Mouse (Mus musculus): ENCODE measurements around the gene R3hcc1l.

Gene R3hcc1l

DNA sequence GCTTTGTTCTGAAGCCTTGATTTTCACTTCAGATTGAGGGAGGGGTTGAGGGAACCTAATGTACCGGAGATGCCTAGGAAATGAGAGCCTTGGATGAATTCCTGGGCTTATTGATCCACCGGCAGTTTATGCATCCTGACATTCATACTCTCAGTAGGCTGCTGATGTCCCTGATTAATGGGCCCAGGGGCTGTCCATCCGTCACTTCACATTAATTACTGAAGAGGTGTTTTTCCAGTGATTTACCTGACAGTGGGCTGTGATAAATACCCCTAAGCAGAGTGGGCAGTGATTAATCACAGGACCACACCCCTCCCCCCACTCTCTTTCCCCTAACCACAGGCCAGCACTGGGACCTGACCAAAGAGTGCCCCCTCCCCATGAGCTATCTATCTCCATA is 22.1 kb downstream of the R3hcc1l start:
- DNase-seq (ENCODE audit: low spot score in 2 of 2) = no peak

DNA sequence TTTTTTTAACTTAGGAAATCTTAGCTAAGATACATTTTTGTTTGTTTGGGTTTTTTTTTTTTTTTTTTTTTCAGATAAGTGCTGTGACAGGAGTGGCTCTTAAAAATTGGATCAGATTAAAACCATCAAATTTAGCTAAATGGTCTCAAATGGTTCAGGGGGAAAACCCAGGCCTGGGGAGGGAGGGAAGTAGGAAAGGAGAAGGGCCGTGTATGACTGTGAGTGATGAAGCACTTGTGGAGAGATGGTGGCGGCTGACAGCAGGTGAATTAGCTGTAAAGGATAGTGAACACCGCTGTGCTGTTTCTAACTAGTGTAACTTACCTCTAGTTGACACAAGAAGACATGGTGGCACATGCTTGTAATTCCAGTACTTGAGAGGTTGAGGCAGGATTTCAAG is 40.1 kb downstream of the R3hcc1l start:
- no peak for DNase-seq (ENCODE audit: low spot score in 2 of 2)

DNA sequence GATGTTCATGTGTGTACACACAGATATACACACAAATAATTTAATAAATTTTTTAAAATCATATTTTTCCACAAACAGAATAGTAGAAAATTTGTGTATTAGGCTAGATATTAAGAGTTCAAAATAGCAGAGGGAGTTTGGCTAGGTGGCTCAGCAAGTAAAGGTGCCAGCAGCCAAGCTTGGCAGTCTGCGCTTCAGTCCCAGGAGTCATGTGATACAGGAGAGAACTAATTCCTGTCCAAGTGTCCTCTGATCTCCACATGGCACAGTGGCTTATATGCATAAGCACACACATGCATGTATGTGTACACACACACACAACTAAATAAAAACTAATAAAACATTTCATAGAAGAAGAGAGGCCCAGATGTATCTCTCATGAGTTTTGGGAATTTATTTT is 43.4 kb downstream of the R3hcc1l start:
- no peak for DNase-seq (ENCODE audit: low spot score in 2 of 2)

DNA sequence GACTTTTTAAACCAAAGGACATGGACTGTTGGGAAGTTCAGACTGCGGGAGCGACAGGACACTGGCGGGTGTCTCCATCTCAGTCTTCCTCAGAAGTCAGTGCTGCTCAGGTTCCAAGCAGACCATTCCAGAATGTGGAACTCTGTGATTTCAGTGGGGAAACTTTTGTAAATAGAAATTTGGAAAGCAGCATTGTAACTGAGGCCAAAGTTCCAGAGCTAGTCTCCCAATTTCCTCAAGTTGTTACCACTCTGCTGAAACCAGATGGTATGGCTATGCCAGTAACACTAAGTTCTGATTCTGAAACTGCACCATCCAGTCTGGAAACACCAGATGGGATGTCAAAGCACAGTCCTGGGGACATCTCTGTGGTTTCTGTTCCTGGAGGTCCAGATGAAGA is 44.4 kb downstream of the R3hcc1l start:
- no peak for DNase-seq (ENCODE audit: low spot score in 2 of 2)

DNA sequence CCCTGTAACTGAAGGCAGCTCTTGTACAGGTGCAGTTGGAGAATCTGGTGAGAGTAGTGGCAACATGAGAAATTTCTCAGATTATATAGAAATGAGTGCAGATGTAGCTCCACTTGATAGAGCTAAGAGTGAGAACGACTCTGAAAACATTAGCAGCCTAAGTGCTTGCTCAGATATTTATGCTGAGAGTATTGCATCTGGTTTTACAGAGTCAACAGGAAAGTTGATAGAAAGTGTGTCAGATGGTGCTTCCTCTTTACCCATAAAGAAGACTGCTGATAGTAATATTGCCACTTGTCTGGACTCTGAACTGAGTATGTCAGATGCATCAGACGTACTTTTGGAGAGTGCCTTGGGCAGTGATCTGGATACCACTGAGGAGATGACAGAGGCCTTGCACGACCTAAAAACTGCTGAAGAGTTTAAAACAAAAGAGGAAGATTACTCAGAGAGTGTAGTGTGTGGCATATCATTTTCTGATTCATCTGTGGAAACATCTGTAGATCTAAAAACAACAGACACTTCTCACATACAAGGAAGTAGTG is 45.2 kb downstream of the R3hcc1l start:
- DNase-seq (ENCODE audit: low spot score in 2 of 2) = no peak

DNA sequence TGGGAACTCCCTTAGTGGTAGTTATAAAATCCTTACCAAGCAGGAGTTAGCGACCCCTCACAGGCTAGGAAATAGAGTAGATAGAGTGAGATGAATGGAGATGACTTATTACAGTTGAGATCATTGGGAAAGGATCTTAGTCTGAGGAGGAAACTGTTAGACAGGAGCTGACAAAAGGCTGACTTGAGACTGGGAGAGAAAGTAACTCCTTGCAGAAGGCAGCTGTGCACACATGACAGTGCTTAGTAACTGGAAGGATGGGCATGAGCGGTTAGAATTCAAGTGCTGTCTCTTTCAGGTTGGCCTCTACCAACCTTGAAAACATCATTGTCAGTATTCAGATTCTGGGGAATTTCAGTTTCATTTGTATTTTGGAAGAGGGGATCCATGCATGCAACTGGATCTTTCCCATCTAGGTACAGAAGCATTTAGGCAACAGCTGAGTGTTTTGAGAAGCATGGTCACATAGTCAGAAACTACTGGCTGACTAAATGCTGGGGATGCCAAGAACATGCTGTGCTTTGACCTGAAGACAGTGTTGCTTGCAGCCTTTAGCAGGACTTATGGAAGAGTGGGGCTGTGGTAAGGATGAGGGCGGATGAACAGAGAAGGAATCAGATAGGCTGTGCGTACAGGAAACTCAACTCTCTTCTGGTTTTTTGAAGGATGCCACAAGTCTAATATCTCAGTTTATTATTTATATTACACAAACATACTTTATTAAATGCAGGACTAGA is 47.9 kb downstream of the R3hcc1l start:
- no peak for DNase-seq (ENCODE audit: low spot score in 2 of 2)

DNA sequence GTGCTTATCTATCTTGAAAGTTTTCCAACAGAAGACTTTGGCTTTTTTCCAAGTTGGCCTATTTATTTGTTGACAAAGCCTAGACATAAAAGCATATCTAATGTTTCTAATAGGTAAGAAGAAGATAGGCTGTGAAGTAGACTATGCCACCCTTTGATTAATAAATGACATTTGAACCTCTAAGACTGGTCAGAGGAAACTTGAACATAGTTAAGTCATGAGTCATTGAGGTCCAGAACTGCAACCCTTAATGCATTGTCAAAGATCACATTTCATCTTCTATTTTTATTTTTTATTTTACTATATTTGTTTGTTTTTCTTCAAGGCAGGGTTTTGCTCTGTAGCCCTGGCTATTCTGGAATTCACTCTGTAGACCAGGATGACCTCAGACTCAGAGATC is 48.5 kb downstream of the R3hcc1l start:
- no peak for DNase-seq (ENCODE audit: low spot score in 2 of 2)

DNA sequence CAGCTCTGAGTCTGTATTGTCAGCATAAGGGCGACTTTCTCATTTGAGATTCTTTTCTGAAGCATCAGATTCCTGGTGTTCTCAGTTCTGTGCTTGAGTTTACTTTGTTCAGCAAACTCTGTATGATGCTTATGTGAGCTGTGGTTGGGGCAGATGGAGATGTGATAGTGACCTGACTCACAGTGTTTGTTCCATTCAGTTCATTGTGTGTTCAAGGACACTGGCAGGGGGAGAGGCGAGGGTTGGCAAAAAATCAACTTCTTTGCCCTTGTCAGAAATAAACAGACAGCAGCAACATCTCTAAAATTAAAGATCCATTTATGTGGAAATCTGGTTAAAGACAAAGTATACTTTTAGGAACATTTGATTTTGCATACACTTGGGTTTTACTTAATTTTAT is 50.5 kb downstream of the R3hcc1l start:
- no peak for DNase-seq (ENCODE audit: low spot score in 2 of 2)

DNA sequence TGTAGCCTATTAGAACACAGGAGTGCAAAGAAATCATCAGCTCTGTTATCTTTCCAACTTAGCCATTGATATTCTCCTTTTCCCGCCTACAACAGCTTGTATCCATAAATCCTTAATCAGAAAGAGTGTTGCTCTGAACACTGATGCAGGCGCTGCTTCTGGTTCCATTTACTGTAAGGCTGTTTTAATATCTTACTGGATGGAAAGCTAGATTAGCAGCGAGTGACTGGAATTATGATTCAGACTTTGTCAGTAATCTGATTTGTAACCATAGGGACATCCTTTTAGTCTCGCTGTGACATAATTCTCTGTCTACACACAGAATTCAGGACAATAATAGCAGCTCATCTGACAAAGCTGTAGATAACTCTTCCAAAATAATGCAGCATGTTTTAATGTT is 52.7 kb downstream of the R3hcc1l start:
- DNase-seq (ENCODE audit: low spot score in 2 of 2) = no peak

DNA sequence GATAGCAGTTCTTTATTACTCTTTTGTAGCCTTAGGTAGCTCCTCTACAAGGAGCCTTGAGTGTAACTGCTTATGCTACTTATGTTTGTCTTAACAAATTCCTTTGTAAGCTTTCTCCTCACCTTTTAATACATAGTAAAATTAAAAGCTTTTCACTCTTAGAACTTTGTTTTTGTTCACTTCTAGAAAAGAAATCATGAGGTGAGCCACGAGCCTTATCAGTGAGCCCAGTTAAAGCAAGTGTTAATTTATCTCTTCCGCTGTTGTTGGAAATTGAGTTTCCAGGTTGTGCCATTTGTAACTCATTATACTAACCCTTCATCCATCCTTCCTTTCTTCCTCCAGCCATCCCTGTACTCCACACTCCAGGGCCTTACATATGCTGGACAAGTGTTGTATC is 56.8 kb downstream of the R3hcc1l start:
- no peak for DNase-seq (ENCODE audit: low spot score in 2 of 2)

DNA sequence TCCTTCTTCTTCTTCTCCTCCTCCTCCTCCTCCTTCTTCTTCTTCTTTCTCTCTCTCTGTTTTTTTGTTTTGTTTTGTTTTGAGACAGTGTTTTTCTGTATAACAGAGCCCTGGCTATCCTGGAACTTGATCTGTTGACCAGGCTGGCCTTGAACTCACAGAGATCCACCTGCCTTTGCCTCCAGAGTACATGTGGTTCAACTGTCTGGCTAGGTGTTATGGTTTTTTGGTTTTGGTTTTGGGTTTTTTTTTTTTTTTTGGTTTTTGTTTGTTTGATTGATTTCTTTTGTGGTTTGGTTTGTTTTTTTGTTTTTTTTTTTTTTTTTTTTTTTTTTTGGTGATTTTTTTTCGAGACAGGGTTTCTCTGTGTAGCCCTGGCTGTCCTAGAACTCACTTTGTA is 58.3 kb downstream of the R3hcc1l start:
- DNase-seq (ENCODE audit: low spot score in 2 of 2) = no peak

DNA sequence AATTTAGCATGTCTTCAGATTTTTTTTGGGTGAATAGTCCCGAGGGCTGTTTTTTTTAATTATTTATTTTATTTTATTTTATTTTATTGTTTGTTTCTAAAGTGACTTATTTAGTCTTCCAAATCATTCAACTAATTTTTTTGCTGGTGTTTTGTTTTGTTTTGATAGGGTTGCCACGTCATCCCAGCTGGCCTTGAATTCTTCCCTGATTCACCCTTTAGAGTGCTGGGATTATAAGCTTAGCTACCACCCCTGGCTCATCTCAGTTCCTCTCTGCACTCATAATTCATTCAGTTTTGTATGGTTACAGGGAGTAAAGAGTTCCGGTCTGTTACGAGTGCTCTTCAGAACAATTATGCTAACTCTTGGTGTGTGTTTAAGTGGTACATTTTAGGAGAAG is 60.1 kb downstream of the R3hcc1l start:
- DNase-seq (ENCODE audit: low spot score in 2 of 2) = no peak

DNA sequence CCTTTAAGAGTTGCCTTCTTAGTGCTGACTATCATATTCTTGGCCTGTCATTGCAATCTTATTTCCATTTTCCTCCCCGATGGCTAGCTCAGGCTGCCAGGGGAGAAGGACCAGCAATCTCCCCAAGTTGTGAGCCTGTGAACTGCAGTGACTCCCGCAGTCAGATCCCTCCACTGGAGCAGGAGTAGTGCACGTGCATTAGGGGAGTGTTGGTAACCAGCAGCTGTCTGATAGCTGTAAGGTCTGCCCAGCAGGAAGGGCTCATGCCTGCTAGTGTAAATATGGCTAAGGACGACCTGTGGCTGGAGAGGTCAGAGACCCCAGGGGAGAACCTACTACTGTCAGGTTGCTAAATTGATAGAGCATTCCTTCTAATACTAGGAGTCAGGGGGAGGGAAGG is 62.1 kb downstream of the R3hcc1l start:
- no peak for DNase-seq (ENCODE audit: low spot score in 2 of 2)

DNA sequence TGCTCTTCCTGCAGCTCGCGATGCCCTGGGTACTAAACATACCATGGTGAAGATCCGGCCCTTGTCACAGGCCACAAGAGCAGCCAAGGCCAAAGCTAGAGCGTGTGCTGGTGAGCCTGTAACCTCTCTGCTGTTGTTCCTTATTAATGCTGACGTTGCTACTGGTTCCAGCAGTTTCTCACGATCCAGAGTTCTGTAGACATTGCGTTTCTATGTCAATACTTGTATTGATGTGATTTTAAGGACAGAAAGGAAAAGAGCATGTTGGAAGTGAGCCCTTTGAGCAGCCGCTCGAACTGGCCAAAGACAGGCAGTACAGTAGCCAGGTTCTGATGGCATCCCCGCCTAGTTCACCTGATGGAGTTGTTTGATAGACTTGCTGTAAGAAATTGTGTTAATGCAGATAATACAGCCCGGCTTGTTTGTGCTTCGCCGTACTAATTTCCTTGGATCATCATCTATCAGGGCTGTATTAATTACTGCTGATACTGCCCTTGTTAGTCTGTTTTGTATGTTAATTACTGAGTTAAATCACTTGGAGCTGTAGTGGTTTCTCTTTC is 64.3 kb downstream of the R3hcc1l start:
- DNase-seq (ENCODE audit: low spot score in 2 of 2) = no peak

DNA sequence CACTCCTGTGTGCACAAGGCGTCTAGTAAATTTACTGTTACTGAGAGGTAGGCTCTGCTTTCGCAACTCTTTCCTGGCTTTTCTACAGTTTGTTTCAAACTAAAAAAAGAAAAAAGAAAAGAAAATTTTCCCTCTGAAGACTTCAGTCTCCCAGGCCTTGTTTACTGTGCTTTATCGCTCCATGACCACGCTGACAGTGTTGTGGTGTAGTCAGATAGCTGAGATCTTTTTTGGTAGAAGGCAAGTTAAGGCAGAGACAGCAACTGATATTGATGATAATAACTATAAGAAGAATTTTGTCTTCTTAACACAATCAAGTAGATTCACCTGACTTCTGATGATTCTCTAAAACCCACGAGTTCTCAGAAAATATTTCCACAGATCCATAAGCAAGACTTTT is 65.1 kb downstream of the R3hcc1l start:
- DNase-seq (ENCODE audit: low spot score in 2 of 2) = no peak

DNA sequence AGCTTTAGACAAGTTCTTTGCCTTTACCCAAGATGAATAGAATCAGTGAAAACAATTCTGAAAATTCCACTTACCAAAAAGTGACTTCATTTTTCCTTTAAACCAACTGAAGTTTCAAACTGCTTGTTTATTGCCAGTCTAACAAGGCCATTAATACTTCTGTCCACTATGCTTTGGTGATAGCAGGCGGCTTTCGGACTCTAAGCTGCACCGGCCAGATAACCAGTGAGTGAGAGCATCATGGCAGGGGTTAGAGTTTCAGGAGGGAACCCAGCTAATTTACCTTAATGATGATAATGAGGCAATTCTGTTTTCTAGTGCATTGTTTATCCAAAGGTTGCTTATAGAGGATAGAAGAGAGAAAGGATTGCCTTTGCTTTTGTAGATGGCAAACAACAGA is 65.6 kb downstream of the R3hcc1l start:
- no peak for DNase-seq (ENCODE audit: low spot score in 2 of 2)

DNA sequence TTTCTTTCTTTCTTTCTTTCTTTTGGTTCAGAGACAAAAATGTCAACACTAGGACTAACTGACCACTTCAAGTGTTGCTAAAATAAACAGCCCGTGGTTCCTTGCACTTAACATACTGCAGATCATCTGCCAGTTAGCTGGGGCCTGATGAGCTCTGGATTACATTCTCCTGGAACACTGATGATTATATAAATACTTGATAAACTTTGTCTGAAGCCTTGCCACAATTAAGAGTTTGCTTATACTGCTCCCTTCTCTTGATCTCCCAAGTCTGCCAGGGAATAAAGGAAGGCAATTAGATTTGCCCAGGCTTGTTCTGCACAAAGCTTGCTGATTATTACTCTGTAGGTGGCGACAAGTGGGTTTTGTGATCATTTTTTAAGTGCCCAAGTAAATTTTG is 69.1 kb downstream of the R3hcc1l start:
- DNase-seq (ENCODE audit: low spot score in 2 of 2) = no peak

DNA sequence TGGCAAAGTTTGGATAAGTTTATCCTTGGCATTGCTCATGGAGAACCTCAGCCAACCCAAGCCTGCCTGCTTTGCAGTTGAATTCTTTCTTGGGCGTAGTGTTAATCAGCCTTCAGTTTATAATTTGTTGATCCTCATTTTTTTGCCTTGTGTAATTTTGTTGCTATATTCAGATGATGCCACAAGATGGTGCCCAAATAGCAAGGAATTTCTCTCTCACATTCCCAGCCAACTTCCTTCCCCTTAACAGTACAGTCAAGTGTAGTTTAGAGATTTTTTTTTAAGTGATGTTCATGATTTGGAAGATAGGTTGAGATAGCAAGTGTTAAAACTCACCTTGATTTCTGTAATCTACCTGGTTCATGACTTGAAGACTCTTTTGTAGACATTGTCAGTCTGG is 70.7 kb downstream of the R3hcc1l start:
- no peak for DNase-seq (ENCODE audit: low spot score in 2 of 2)

DNA sequence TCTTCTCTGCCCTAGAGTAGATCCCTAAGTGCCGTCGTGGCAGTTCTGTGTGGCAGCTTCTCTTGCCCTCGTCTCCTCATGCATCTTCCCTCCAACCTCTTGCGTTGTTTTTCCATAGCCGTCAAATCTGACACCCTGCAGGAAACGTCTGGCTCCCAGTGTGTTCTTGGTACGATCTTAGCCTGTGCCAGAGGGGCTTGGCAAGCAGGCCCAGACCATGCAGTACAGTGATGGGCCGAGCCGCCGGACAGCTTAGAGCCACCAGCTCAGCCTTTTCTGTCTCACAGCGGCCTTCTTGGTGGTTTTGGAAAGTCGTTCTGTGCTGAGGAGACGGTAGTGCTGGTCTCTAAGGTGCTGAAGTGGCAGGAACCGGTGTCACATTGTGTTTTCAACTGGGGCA is 73.0 kb downstream of the R3hcc1l start:
- no peak for DNase-seq (ENCODE audit: low spot score in 2 of 2)

DNA sequence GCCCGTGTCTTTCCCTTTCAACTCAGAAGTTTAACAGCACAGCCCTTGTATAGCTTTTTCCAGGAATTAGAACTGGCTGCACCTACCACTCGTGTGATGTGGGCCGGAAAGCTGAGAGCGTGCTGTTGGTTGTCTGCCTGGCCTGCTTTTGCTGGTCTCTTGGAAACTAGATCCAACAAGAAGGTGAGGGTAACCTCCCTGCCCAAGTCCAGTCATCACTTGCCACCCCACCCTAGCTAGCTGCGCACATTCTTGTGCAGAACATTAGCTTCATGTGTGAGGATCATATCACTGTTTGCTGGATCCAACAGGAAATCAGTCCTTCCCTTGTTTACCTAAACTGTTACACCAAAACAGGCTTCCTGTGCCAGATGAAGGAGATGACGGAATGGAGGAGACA is 74.9 kb downstream of the R3hcc1l start:
- no peak for DNase-seq (ENCODE audit: low spot score in 2 of 2)

DNA sequence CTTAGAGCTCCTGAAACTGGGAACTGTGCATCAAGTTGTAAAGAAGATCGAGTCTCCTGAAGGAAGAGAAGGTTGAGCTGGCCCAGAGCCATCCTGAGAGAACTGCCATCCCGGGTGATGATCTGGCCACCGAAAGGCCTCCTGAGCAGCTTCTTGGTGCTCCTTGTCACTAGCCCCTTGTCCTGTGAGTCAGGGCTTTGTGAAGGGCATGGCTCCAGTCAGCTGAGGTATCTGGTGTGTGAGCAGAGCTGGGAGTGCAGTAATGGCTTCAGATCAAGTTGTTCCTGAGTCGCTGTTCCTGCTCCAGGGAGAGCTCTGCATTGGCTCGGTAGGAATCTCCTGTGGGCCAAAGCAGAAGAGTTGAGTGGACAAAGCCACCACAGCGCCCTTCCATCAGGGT is 76.5 kb downstream of the R3hcc1l start:
- DNase-seq (ENCODE audit: low spot score in 2 of 2) = no peak

DNA sequence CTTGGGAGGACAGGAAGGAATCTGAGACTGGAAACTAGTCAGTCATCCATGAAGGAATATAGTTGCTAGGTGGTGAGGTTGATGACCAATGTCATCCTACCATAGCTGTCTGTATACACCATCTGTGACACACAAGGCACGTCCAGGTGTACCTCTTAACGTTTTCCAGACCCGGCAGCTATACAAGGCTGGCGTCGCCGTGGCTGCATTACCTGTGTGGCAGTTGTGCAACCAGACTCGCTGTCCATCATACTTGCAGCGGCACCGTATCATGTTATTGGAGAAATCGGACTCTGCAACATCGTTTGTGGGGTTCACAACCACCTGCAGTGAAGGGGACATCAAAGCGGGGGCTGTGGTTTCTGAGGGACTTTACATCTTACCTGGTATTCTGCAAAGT is 78.7 kb downstream of the R3hcc1l start:
- no peak for DNase-seq (ENCODE audit: low spot score in 2 of 2)

DNA sequence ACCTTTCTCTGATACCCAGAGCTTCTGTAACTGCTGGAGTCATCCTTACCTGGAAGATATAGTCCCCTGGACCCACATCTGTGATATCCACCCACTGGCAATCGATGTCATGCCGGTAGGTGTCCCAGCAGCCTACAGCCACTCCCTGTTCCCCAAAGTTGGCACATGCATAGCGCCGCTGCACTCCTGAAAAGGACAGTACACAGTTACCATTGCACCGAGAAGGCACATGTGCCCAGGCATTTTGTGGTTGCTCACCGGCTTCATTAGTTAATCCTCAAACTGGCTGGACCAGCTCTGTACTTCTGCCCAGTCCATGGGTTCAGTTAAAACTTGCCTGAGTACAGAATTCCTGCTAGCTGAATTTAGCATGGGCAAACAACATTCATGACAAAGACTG is 79.3 kb downstream of the R3hcc1l start:
- no peak for DNase-seq (ENCODE audit: low spot score in 2 of 2)

DNA sequence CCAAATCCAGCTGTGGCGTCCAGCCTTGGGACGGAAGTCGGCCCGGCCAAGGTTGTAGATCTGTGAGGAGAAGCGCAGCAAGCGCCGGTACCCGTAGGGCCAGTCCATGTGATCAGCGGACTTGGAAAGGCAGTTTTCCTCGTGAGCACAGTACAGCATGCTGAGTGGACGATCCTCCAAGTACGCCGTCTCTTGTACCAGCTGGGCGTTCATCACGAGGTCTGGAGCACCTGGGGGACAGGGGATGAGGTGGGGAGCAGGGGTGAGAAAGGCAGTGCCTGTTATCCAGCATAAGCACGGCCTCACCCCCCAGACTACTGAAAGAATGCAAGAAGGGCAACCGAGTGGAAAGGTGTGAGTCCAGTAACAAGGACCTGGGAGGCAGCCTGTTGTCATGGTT is 81.3 kb downstream of the R3hcc1l start:
- no peak for DNase-seq (ENCODE audit: low spot score in 2 of 2)

All from right cerebral cortex, adult 2 months (tissue).